Mouse (Mus musculus) ES-E14 (cell line): Measurements from ENCODE around the gene Cmbl. TPM values are rescaled to one million over a fixed set of nuclear protein-coding genes. Genes with fewer than 3 reads are reported as not detected.

Source experiments
- DNase-seq: peaks from one replicate; pipeline ENCODE4 v3.0.0-alpha.2; 2013; ENCODE audit warnings: low read depth, low spot score
- H3K27ac ChIP-seq: 2 replicates; pipeline ENCODE4 v1.5.1; 2012; ENCODE audit warnings: low read depth, mild to moderate bottlenecking, low read length, moderate library complexity, mixed read lengths; ENCODE audit not compliant: poor library complexity, insufficient read depth, severe bottlenecking
- H3K36me3 ChIP-seq: 2 replicates; pipeline ENCODE4 v1.6.1; 2012; ENCODE audit warnings: mild to moderate bottlenecking, low read length, moderate library complexity, mixed read lengths; ENCODE audit not compliant: control insufficient read depth, poor library complexity, insufficient read depth, severe bottlenecking
- H3K4me1 ChIP-seq, 2 experiments: fragments of 150-350 bp in 1 of 2; sonication (generic) in 1 of 2; 2 replicates each; pipeline ENCODE4 v1.6.1; 2012; ENCODE audit warnings: low read length in 2 of 2, mild to moderate bottlenecking in 1 of 2, mixed read lengths in 1 of 2; ENCODE audit not compliant: control insufficient read depth in 2 of 2, insufficient read depth in 2 of 2, poor library complexity in 1 of 2
- H3K4me3 ChIP-seq, 2 experiments: fragments of 150-350 bp in 1 of 2; sonication (generic) in 1 of 2; 2 replicates each; pipeline ENCODE4 v1.5.1; 2012; ENCODE audit warnings: low read length in 2 of 2, low read depth in 1 of 2, mild to moderate bottlenecking in 1 of 2, mixed read lengths in 1 of 2; ENCODE audit not compliant: insufficient read depth in 1 of 2, poor library complexity in 1 of 2, severe bottlenecking in 1 of 2
- H3K9ac ChIP-seq: 2 replicates; pipeline ENCODE4 v1.6.1; 2012; ENCODE audit warnings: low read depth, mild to moderate bottlenecking, low read length, mixed read lengths; ENCODE audit not compliant: poor library complexity, insufficient read depth, severe bottlenecking
- H3K9me3 ChIP-seq: fragments of 150-350 bp; sonication (generic); 2 replicates; pipeline ENCODE4 v1.6.1; 2012; ENCODE audit warnings: low read depth, mild to moderate bottlenecking, low read length; ENCODE audit not compliant: control insufficient read depth, insufficient read depth
- CHD2 ChIP-seq: IDR thresholded peaks from 2 replicates; pipeline ENCODE4 v1.6.1; 2014; ENCODE audit warnings: mild to moderate bottlenecking, low read depth, low read length, inconsistent platforms
- HCFC1 ChIP-seq: IDR thresholded peaks from 2 replicates; pipeline ENCODE4 v1.6.1; 2012; ENCODE audit warnings: low read length, inconsistent platforms, borderline replicate concordance; ENCODE audit not compliant: insufficient read depth
- MAFK ChIP-seq: IDR thresholded peaks from 2 replicates; pipeline ENCODE4 v1.6.1; 2014; ENCODE audit warnings: mild to moderate bottlenecking, low read depth, low read length, inconsistent platforms; ENCODE audit not compliant: insufficient read depth
- ZC3H11A ChIP-seq: IDR thresholded peaks from 2 replicates; pipeline ENCODE4 v1.6.1; 2012; ENCODE audit warnings: low read depth, mild to moderate bottlenecking, inconsistent platforms, low read length, borderline replicate concordance
- ZNF384 ChIP-seq: IDR thresholded peaks from 2 replicates; pipeline ENCODE4 v1.6.1; 2012; ENCODE audit warnings: low read depth, low read length, inconsistent platforms
- in situ Hi-C, 2 experiments: fragments of 600-800 bp; cut with MboI; formaldehyde crosslinking; loops; one replicate each; pipeline ENCODE4 v1.15.1; 2025; ENCODE audit warnings: low sequenced_read_pairs in 2 of 2, inconsistent platforms in 1 of 2; ENCODE audit not compliant: unreplicated experiment in 2 of 2
- total RNA-seq: library from RNA; depleted of rRNA; stranded (reverse); fragments of 300-350 nt; gene quantifications from 2 replicates; pipeline ENCODE4 v1.2.3, GENCODE M21; 2012

Cmbl gene
- total RNA-seq, 1 experiment, result 0.76 TPM

DNA sequence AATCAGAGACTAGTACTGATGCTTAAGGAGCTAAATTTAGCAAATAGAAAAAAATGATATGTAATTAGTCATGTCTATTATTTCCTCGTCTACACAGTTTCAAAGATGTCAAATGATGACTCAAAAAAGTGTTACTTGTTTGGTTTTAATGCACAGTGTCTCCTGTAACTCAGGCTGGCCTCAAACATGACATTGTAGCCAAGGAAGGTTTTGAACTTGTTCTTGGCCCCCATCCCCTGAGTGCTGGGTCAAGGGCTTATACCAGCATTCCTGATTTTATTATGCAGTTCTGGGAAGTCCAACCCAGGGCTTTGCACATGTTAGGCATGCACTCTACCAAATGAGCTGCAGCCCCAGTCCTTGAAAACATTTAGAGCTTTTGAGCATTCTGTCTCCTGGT lies 597 bp downstream of the Cmbl start:
- peaks cover 5 to 7% of the 10 kb centered on the region in 2 experiments; a peak in 2 of 4 replicates for H3K4me1 ChIP-seq
- no peak overlapping the region for H3K4me3 ChIP-seq
- no peaks in the 10 kb centered on the region for H3K36me3 ChIP-seq
- TF ChIP-seq HCFC1, result no peak
- TF ChIP-seq MAFK, result no peak
- TF ChIP-seq ZNF384, result no peak
- no peak for TF ChIP-seq ZC3H11A
- no peak for TF ChIP-seq CHD2
- no peaks in the 10 kb centered on the region for H3K9me3 ChIP-seq
- no peak overlapping the region for H3K27ac ChIP-seq
- DNase-seq, result no peak
- no peak overlapping the region for H3K9ac ChIP-seq
- in situ Hi-C loops, result no loop called here

- H3K4me1 ChIP-seq, result peaks cover 2 to 5% of the 10 kb centered on the region in 2 experiments; a peak in 2 of 4 replicates
- no peaks in the 10 kb centered on the region for H3K36me3 ChIP-seq
- no peak overlapping the region for H3K9ac ChIP-seq
- peak; percentile 40 for DNase-seq
- no peak overlapping the region for H3K27ac ChIP-seq
- in situ Hi-C loops, result no loop called here
- no peak overlapping the region for H3K4me3 ChIP-seq
- no peaks in the 10 kb centered on the region for H3K9me3 ChIP-seq
- no peak for TF ChIP-seq ZC3H11A
- TF ChIP-seq CHD2, result no peak
- no peak for TF ChIP-seq MAFK
- no peak for TF ChIP-seq ZNF384
- TF ChIP-seq HCFC1, result no peak
Observed at GRCm38 (mm10) chr15:31567431-31567830, 2.2 kb downstream of the Cmbl start.

- no peaks in the 10 kb centered on the region for H3K36me3 ChIP-seq
- no peaks in the 10 kb centered on the region for H3K9me3 ChIP-seq
- H3K27ac ChIP-seq, result no peak overlapping the region
- TF ChIP-seq ZNF384 (no peak), CHD2 (peak; percentile 39; the same call in 1 of the 2 replicates)
- H3K4me3 ChIP-seq, result 0 out of 4 replicates have a peak overlapping the region, but pooled peaks of 1 of the 2 experiments have one; percentile 16
- in situ Hi-C loops, result no loop called here
- no peak overlapping the region for H3K9ac ChIP-seq
- no peak for DNase-seq
- H3K4me1 ChIP-seq, result peaks cover 2 to 5% of the 10 kb centered on the region in 2 experiments; a peak in 2 of 4 replicates
Observed at GRCm38 (mm10) chr15:31568581-31568996, 3.4 kb downstream of the Cmbl start.

- in situ Hi-C loops, result no loop called here
- H3K27ac ChIP-seq, result no peak overlapping the region
- TF ChIP-seq HCFC1 (no peak), ZC3H11A (no peak), ZNF384 (no peak), CHD2 (no peak), MAFK (no peak)
- peaks cover 2% of the 10 kb centered on the region in 2 experiments; a peak in 1 of 4 replicates for H3K4me1 ChIP-seq
- H3K4me3 ChIP-seq, result no peak overlapping the region
- no peak overlapping the region for H3K9ac ChIP-seq
- H3K9me3 ChIP-seq, result no peaks in the 10 kb centered on the region
- no peak for DNase-seq
- H3K36me3 ChIP-seq, result no peaks in the 10 kb centered on the region
Observed at GRCm38 (mm10) chr15:31569325-31570022, 4.3 kb downstream of the Cmbl start.

GRCm38 (mm10) chr15:31570959-31571358 lies 5.8 kb downstream of the Cmbl start:
- DNase-seq, result no peak
- in situ Hi-C loops, result no loop called here
- Histone ChIP-seq H3K9me3 (no peaks in the 10 kb centered on the region), H3K36me3 (no peaks in the 10 kb centered on the region), H3K4me3 (no peak overlapping the region), H3K27ac (no peak overlapping the region), H3K4me1 (peaks cover 2% of the 10 kb centered on the region in 2 experiments; a peak in 1 of 4 replicates), H3K9ac (no peak overlapping the region)
- TF ChIP-seq CHD2 (no peak), HCFC1 (no peak), ZC3H11A (no peak), ZNF384 (no peak), MAFK (no peak)
